Mouse (Mus musculus): ENCODE measurements at regions not wholly inside any gene's neighbourhood (a gene's known extent, or its start where the extent isn't known, plus 50 kb on each side); places are given as distances from the start of the nearest gene placed in this dataset.

GRCm38 (mm10) chr7:139741246-139741903, 57.8 kb upstream of the Cfap46 start:
- DNase-seq = no peak

- peak; percentile 60 for DNase-seq
Measured at GRCm38 (mm10) chr7:139746803-139747202, 63.2 kb upstream of the Cfap46 start.

- no peak for DNase-seq
Measured at GRCm38 (mm10) chr7:139747290-139748067, 63.9 kb upstream of the Cfap46 start.

- no peak for DNase-seq
Measured at GRCm38 (mm10) chr7:139755004-139755403, 71.4 kb upstream of the Cfap46 start.

- DNase-seq = no peak
Measured at GRCm38 (mm10) chr7:139762522-139762921, 71.5 kb upstream of the Adgra1 start.

- no peak for DNase-seq
Measured at GRCm38 (mm10) chr7:139763241-139763640, 70.7 kb upstream of the Adgra1 start.

- no peak for DNase-seq
Measured at GRCm38 (mm10) chr7:139766296-139766695, 67.7 kb upstream of the Adgra1 start.

GRCm38 (mm10) chr7:139769167-139769566, 64.8 kb upstream of the Adgra1 start:
- no peak for DNase-seq

GRCm38 (mm10) chr7:139777243-139777642, 56.7 kb upstream of the Adgra1 start:
- no peak for DNase-seq

GRCm38 (mm10) chr7:139779876-139780275, 54.1 kb upstream of the Adgra1 start:
- no peak for DNase-seq

- no peak for DNase-seq
Measured at GRCm38 (mm10) chr7:139781513-139781912, 52.5 kb upstream of the Adgra1 start.

Data from thymus, postnatal 14 days (tissue).